Mouse (Mus musculus) frontal cortex, postnatal 14 days (tissue): Measurements from ENCODE around the gene H1f0.

Experiments used
- DNase-seq, 2 experiments: peaks; one replicate each; pipeline ENCODE4 v3.0.0; 2022; ENCODE audit warnings: low spot score in 2 of 2

The H1f0 gene

GRCm38 (mm10) chr15:79038853-79039252 is 10.6 kb downstream of the H1f0 start:
- no peak for DNase-seq

- DNase-seq, result no peak
These were observed 12.5 kb downstream of the H1f0 start for GRCm38 (mm10) chr15:79040501-79041416.

GRCm38 (mm10) chr15:79041585-79041984 is 13.3 kb downstream of the H1f0 start, which contains the start of gene Galr3:
Gene Galr3 (plus strand): TSS chr15:79041885.
- no peak for DNase-seq

- no peak for DNase-seq
These were observed 14.7 kb downstream of the H1f0 start for GRCm38 (mm10) chr15:79042721-79043491.

DNA sequence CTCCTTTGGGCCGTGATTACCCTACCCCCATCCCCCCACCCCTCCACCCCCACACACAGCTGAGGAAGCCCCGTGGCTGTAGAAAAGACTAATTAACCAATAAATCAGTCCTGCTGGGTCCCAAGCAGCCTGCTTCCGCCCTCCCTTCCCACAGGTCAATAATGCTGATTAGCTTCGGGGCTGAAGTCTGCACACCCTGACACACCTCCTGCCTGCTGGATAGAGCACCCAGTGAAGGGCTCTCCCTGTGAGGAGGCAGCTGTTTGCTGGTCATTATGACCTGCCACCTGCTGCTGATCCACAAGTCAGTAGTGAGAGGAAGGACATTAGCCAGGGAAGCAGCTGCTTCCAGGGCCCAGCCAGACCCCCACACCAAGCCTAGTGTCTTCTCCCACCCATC is 16.6 kb downstream of the H1f0 start:
- no peak for DNase-seq

DNA sequence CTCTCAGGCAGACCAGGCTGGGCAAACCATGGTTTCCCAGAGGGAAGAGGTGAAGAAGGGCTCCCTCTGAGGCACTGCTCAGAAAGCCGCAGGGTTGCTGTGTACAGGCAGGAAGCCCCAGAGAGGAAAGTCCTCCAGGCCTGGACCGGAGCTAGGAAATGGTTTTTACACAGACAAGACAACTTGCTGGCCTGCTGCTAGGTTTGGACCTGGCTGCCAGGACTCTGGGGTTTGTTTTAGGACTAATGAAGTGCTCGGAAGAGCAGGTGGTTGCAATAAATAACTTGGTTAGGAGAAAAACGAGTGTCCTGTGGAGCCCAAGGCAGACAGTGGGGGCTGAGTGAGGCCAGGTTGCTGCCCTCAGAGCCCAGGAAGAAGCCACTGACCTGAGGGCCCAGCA is 19.9 kb downstream of the H1f0 start:
- DNase-seq, result no peak

GRCm38 (mm10) chr15:79050160-79050845 is 22.1 kb downstream of the H1f0 start:
- no peak for DNase-seq

GRCm38 (mm10) chr15:79050964-79051363 is 22.7 kb downstream of the H1f0 start:
- DNase-seq, result no peak

DNA sequence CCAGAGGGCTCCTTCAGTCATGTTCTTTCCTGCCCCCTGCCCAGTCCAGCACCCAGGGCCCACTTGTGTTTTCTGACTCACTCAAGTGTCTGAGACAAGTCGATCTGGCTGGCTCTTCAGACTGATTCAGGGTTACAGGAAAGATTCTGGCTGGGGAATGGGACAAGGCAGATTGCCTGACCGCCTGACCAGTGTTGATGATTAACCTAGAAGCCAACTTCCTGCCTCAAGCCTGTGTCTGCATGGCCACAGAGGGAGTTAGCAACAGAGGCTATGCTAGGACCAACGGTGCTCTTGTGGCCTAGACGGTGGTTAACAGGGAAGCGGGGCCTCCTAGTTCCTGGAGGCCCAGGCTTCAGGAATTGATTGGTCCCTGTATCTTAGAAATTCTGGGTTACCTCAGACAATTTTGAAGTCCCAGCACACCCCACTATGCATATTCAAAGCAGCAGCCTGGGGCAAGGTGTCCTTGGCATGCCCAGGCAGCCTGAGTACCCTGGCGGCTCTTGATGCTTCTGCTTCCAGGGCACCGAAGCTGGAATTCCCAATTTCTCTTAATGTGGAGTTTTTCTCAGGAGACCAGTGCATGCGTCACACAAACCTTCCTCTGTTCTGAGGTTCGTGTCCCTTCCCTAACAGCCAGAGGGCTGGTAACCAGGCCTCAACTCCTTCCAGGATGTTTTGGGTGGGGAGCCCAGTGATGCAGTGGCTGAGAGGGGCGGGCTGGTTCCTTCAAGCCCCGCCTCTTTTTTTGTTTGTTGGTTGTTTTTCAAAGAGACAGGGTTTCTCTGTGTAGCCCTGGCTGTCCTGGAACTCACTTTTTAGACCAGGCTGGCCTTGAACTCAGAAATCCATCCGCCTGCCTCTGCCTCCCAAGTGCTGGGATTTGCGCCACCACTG is 23.5 kb downstream of the H1f0 start:
- no peak for DNase-seq

DNA sequence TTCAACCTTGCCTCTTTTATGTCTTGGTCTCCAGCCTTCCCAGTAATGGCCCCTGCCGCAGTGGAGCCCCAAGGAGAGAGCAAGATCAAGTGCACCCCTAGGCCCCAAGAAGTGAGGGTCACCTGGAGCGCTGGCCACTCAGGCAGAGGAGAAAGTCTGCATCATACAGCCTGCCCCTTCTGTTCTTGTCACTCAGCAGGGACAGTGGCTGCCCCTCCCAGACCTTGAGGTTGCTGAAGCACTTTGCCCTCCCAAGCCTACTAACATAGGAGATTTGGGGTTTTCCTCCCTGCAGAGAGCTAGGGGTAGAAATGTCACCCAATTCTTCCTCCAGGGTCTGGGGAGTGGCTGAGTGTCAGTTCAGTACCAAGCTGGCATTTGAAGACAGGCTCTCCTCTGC is 24.1 kb downstream of the H1f0 start:
- no peak for DNase-seq

GRCm38 (mm10) chr15:79056601-79057000 is 28.4 kb downstream of the H1f0 start:
- no peak for DNase-seq

- DNase-seq, result no peak
These were observed 29.6 kb downstream of the H1f0 start for GRCm38 (mm10) chr15:79057850-79058249.

GRCm38 (mm10) chr15:79060887-79061565 is 32.8 kb downstream of the H1f0 start:
- no peak for DNase-seq

DNA sequence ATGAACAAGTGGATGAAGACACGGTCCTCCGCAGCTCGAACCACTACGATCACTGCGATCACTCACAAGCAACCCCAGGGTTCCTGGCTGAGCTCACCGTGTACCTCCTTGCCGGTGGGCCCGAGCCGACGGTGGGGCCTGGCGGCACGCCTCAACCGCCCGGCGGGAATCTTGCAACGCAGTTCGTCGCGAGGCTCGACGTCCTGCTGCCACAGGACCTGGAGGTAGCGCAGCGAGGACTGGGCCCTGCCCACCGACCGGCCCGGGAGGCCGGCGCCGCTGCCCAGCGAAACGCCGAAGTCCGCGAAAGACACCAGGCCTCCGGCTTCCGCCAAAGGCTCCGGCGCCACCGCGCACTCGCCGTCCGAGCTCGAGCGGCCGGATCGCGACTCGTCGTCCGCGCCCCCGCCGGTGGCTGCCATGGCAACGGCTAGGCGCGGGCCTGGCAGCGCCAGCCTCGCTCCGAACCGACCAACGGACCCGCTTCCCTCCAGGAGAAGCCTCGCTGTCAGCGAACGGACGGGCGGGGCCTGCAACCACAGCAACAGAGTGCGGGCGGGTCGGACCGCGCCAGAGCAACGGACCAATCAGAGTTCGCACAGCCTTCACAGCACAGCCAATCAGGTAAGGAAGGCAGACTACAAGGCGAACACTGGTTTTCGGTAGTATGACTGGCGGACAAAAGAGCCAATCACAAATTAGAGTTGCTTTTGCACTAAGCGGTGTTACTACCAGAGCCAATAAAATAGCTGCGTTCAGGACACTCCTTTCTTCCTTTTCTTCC is 34.3 kb downstream of the H1f0 start, which contains the start of gene Ankrd54:
Gene Ankrd54, minus strand, starts transcription at position 518 of the 784 bp plus-strand sequence.
- DNase-seq, result peak; percentile 98 to 99

- no peak for DNase-seq
These were observed 35.0 kb downstream of the H1f0 start for GRCm38 (mm10) chr15:79063160-79063740.

- no peak for DNase-seq
These were observed 37.0 kb downstream of the H1f0 start for GRCm38 (mm10) chr15:79065086-79065770.

- no peak for DNase-seq
These were observed 38.0 kb downstream of the H1f0 start for GRCm38 (mm10) chr15:79066276-79066675.

- DNase-seq, result no peak
These were observed 39.4 kb downstream of the H1f0 start for GRCm38 (mm10) chr15:79067631-79068030.

DNA sequence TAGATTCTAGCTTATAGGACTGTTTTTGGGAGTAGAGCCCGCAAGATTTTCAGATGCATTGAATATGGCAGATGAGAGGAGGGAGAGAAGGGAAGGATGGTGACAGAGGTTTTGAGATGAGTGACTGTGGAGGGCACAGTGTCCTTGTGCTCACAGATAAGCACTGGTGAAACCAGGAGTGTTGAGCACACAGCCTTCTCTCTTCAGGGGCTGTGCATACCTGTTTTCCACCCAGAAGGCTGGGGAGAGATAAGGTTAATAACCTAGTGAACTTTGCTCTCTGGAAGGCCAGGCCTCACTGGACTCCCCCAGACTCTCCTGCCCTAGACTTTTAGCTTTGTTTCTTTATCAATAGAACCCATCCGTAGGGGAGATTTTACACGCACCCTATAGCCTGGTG is 40.2 kb downstream of the H1f0 start:
- DNase-seq, result no peak
